Mouse (Mus musculus) hindbrain, embryonic 15.5 days (tissue): Measurements from ENCODE around the gene Atp2b2. TPM values are rescaled to one million over a fixed set of nuclear protein-coding genes. Genes with fewer than 3 reads are reported as not detected.

Experiments used
- ATAC-seq: fragments of 200-750 bp; cut with Nextera tagmentation; 2 replicates; pipeline ENCODE4 v1.8.0; 2017; ENCODE audit warnings: low read depth, moderate number of reproducible peaks, moderate TSS enrichment; ENCODE audit not compliant: low FRiP score
- H3K27ac ChIP-seq: fragments of 300-500 bp; sonication (generic); replicated peaks from 2 replicates; pipeline ENCODE4 v1.5.1; 2015; ENCODE audit warnings: mild to moderate bottlenecking, inconsistent platforms
- H3K27me3 ChIP-seq: fragments of 300-500 bp; sonication (generic); 2 replicates; pipeline ENCODE4 v1.6.1; 2015; ENCODE audit warnings: control low read depth, inconsistent platforms
- H3K36me3 ChIP-seq: fragments of 300-500 bp; sonication (generic); 2 replicates; pipeline ENCODE4 v1.6.1; 2015; ENCODE audit warnings: control low read depth, inconsistent platforms
- H3K4me1 ChIP-seq: fragments of 300-500 bp; sonication (generic); replicated peaks from 2 replicates; pipeline ENCODE4 v1.6.1; 2015; ENCODE audit warnings: control low read depth, inconsistent platforms
- H3K4me2 ChIP-seq: fragments of 300-500 bp; sonication (generic); 2 replicates; pipeline ENCODE4 v1.6.1; 2015; ENCODE audit warnings: moderate library complexity, mild to moderate bottlenecking, inconsistent platforms
- H3K4me3 ChIP-seq: fragments of 300-500 bp; sonication (generic); 2 replicates; pipeline ENCODE4 v1.5.1; 2015; ENCODE audit warnings: mild to moderate bottlenecking, inconsistent platforms
- H3K9ac ChIP-seq: fragments of 300-500 bp; sonication (generic); 2 replicates; pipeline ENCODE4 v1.6.1; 2015; ENCODE audit warnings: inconsistent platforms
- H3K9me3 ChIP-seq: fragments of 300-500 bp; sonication (generic); 2 replicates; pipeline ENCODE4 v1.6.1; 2016; ENCODE audit warnings: control low read depth, inconsistent platforms
- WGBS: fragments of 180-500 bp; shearing (Covaris S2); methylation state at CpG from one replicate; pipeline ENCODE4 v1.1.7; 2015; 5-methylcytosine and 5-hydroxymethylcytosine counted together
- polyA plus RNA-seq: library from polyadenylated mRNA; unstranded; fragments of >200 nt; fragmentation: Nextera tagmentation; extraction: Ambion mirVana; gene quantifications from 2 replicates; pipeline ENCODE4 v1.2.1, GENCODE M21; 2015

Gene Atp2b2
- polyA plus RNA-seq, 1 experiment from 2014 or later, result 33.9 TPM

DNA sequence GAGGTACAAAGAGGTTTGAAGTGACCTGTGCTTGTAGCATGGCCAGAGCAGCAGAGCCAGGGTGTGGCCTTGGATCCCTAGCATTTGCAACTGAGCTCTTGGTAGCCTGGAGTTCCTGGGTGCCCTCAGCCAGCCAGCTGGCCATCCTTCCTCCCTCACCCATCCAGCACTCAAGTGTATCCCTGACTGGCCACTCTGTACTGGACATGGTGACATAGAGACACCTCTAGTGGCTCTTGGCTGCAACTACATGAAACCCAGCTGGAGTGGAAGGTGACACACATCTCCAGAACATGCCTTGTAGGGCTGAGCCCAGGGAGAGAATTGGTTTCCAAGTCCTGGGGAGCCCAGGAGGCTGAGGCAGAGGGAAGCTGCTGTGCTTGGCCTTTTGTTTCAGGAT lies 134.3 kb downstream of the Atp2b2 start:
- H3K27me3 ChIP-seq, result no peaks in the 10 kb centered on the region
- H3K4me1 ChIP-seq, result no peaks in the 10 kb centered on the region
- H3K27ac ChIP-seq, result no peak overlapping the region
- ATAC-seq, result no peak
- no peak overlapping the region for H3K9ac ChIP-seq
- no peaks in the 10 kb centered on the region for H3K9me3 ChIP-seq
- H3K4me2 ChIP-seq, result no peak overlapping the region
- H3K36me3 ChIP-seq, result no peaks in the 10 kb centered on the region
- H3K4me3 ChIP-seq, result no peak overlapping the region

GRCm38 (mm10) chr6:113904406-113904805 lies 138.0 kb downstream of the Atp2b2 start:
- Histone ChIP-seq H3K36me3 (no peaks in the 10 kb centered on the region), H3K4me2 (no peak overlapping the region), H3K9me3 (no peaks in the 10 kb centered on the region), H3K27me3 (no peaks in the 10 kb centered on the region), H3K4me1 (no peaks in the 10 kb centered on the region), H3K9ac (no peak overlapping the region), H3K4me3 (no peak overlapping the region), H3K27ac (no peak overlapping the region)
- WGBS, result 34% methylated on average over 5 of the region's 5 CpGs
- ATAC-seq, result no peak

- Histone ChIP-seq H3K4me1 (peaks cover 8% of the 10 kb centered on the region), H3K9me3 (no peaks in the 10 kb centered on the region), H3K4me2 (no peak overlapping the region), H3K4me3 (no peak overlapping the region), H3K27ac (no peak overlapping the region), H3K27me3 (no peaks in the 10 kb centered on the region), H3K36me3 (no peaks in the 10 kb centered on the region), H3K9ac (no peak overlapping the region)
- WGBS, result 94% methylated on average over 4 of the region's 4 CpGs
- no peak for ATAC-seq
Observed at GRCm38 (mm10) chr6:113896023-113896422, 146.4 kb downstream of the Atp2b2 start.

- Histone ChIP-seq H3K9ac (no peak overlapping the region), H3K4me1 (peaks cover 22% of the 10 kb centered on the region), H3K9me3 (no peaks in the 10 kb centered on the region), H3K36me3 (no peaks in the 10 kb centered on the region), H3K27me3 (no peaks in the 10 kb centered on the region), H3K4me3 (no peak overlapping the region), H3K4me2 (no peak overlapping the region), H3K27ac (no peak overlapping the region)
- WGBS, result 91% methylated on average over 3 of the region's 3 CpGs
- ATAC-seq, result no peak
Observed at GRCm38 (mm10) chr6:113894008-113894407, 148.4 kb downstream of the Atp2b2 start.

GRCm38 (mm10) chr6:113892091-113892674 lies 150.2 kb downstream of the Atp2b2 start:
- H3K4me1 ChIP-seq, result peaks cover 34% of the 10 kb centered on the region
- peak overlapping the region; percentile 77; the same call in 1 of the 2 replicates for H3K9ac ChIP-seq
- no peaks in the 10 kb centered on the region for H3K36me3 ChIP-seq
- ATAC-seq, result peak; percentile 2; the same call in 1 of the 2 replicates
- H3K4me3 ChIP-seq, result peak overlapping the region; percentile 63
- 47% methylated on average over 13 of the region's 13 CpGs for WGBS
- no peaks in the 10 kb centered on the region for H3K27me3 ChIP-seq
- no peaks in the 10 kb centered on the region for H3K9me3 ChIP-seq
- H3K27ac ChIP-seq, result peak overlapping the region; percentile 88
- H3K4me2 ChIP-seq, result peak overlapping the region; percentile 82

- H3K4me1 ChIP-seq, result peaks cover 36% of the 10 kb centered on the region
- H3K9me3 ChIP-seq, result no peaks in the 10 kb centered on the region
- H3K36me3 ChIP-seq, result no peaks in the 10 kb centered on the region
- ATAC-seq, result peak; percentile 79
- peak overlapping the region; percentile 77 for H3K9ac ChIP-seq
- H3K4me2 ChIP-seq, result peak overlapping the region; percentile 82
- WGBS, result under 1% methylated on average over 38 of the region's 49 CpGs
- no peaks in the 10 kb centered on the region for H3K27me3 ChIP-seq
- peak overlapping the region; percentile 88 for H3K27ac ChIP-seq
- peak overlapping the region; percentile 63 for H3K4me3 ChIP-seq
Observed at GRCm38 (mm10) chr6:113891225-113891967, 151.0 kb downstream of the Atp2b2 start.

GRCm38 (mm10) chr6:113890858-113891213 lies 151.6 kb downstream of the Atp2b2 start:
- H3K9me3 ChIP-seq, result no peaks in the 10 kb centered on the region

GRCm38 (mm10) chr6:113890023-113890857 lies 152.2 kb downstream of the Atp2b2 start:
- Histone ChIP-seq H3K4me1 (peaks cover 36% of the 10 kb centered on the region), H3K36me3 (no peaks in the 10 kb centered on the region), H3K4me2 (peak overlapping the region; percentile 82), H3K9ac (peak overlapping the region; percentile 77), H3K9me3 (no peaks in the 10 kb centered on the region), H3K4me3 (peak overlapping the region; percentile 63), H3K27ac (peak overlapping the region; percentile 88), H3K27me3 (no peaks in the 10 kb centered on the region)
- peak; percentile 33; the same call in 1 of the 2 replicates for ATAC-seq
- 7% methylated on average over 16 of the region's 16 CpGs for WGBS

More at GRCm38 (mm10) chr6:113890858-113891213, 151.6 kb downstream of the Atp2b2 start:
- Histone ChIP-seq H3K27me3 (no peaks in the 10 kb centered on the region), H3K27ac (peak overlapping the region; percentile 88), H3K36me3 (no peaks in the 10 kb centered on the region), H3K4me1 (peaks cover 36% of the 10 kb centered on the region), H3K4me3 (peak overlapping the region; percentile 63), H3K9ac (peak overlapping the region; percentile 77), H3K4me2 (peak overlapping the region; percentile 82)
- WGBS, result 0% methylated on average over 9 of the region's 10 CpGs
- peak; percentile 46 for ATAC-seq

- no peak for ATAC-seq
- Histone ChIP-seq H3K36me3 (no peaks in the 10 kb centered on the region), H3K27me3 (no peaks in the 10 kb centered on the region), H3K4me2 (peak overlapping the region; percentile 82), H3K9me3 (no peaks in the 10 kb centered on the region), H3K9ac (peak overlapping the region; percentile 77), H3K27ac (0 out of 2 replicates have a peak overlapping the region, but pooled peaks have one; percentile 88), H3K4me3 (peak overlapping the region; percentile 63), H3K4me1 (peaks cover 36% of the 10 kb centered on the region)
- 54% methylated on average over 3 of the region's 3 CpGs for WGBS
Observed at GRCm38 (mm10) chr6:113889180-113889579, 153.2 kb downstream of the Atp2b2 start.

DNA sequence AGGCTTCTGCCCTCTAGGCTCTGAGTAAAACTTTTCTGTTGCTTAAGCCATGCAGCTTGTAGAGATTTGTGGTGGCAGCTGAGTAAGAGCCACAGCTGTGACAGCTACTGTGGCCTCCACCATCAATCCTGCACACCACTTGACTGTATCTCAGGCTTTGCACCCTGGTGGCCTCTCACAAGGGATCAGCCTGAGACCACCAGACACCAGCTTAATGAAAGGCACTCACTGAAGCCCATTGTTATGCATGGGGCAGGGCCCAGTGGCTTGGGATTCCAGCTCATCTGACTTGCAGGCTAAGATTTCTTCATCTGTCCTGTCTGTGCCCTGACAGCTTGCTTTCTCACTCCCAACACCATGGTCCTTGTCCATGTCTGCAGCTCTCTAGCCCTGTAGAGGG lies 155.5 kb downstream of the Atp2b2 start:
- Histone ChIP-seq H3K4me1 (peaks cover 45% of the 10 kb centered on the region), H3K27me3 (no peaks in the 10 kb centered on the region), H3K4me2 (no peak overlapping the region), H3K36me3 (no peaks in the 10 kb centered on the region), H3K9ac (no peak overlapping the region), H3K27ac (no peak overlapping the region), H3K4me3 (no peak overlapping the region), H3K9me3 (no peaks in the 10 kb centered on the region)
- ATAC-seq, result no peak

DNA sequence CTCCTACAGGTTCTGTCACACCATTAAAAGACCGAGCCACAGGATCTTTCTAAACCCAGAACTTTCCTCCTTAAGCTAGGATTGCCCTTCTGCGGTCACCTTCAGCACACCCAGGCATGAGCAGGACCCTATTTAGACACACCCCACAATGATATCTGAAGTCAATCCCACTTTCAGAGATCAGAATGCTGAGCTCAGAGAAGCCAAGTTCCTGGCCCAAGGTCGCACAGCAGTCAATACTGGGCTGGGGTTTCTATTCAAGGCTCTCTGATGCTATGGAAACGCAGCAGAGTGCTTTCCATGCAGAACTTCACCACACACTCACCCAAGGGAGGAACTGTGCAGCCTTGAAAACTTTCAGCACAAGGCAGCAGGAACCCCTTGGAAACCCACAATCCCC lies 157.6 kb downstream of the Atp2b2 start:
- H3K9ac ChIP-seq, result no peak overlapping the region
- H3K4me1 ChIP-seq, result peaks cover 35% of the 10 kb centered on the region
- 67% methylated on average over 4 of the region's 4 CpGs for WGBS
- H3K9me3 ChIP-seq, result no peaks in the 10 kb centered on the region
- no peak overlapping the region for H3K4me3 ChIP-seq
- H3K36me3 ChIP-seq, result no peaks in the 10 kb centered on the region
- H3K4me2 ChIP-seq, result no peak overlapping the region
- no peak for ATAC-seq
- H3K27ac ChIP-seq, result no peak overlapping the region
- no peaks in the 10 kb centered on the region for H3K27me3 ChIP-seq

DNA sequence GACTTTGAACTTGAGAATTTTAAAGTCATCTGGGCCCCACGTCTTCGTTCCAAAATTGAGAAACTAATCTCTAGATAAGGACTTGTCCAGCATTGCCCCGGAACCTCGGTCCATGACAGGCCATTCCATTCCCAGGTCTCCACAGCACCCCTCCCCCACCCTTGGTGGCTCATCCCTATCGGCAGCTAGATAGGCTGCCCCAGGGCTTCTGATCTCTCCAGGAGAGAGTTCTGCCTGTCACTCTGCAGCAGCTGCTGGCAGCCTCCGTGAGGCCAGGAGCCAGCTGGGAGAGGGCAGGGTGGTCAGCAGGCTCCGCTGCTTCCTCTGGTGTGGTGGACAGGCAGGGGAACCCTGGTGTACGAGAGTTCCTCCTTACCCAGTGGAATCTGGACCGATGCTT lies 159.2 kb downstream of the Atp2b2 start:
- ATAC-seq, result no peak
- H3K4me2 ChIP-seq, result no peak overlapping the region
- H3K9me3 ChIP-seq, result no peaks in the 10 kb centered on the region
- no peak overlapping the region for H3K9ac ChIP-seq
- no peaks in the 10 kb centered on the region for H3K36me3 ChIP-seq
- H3K27me3 ChIP-seq, result no peaks in the 10 kb centered on the region
- peaks cover 22% of the 10 kb centered on the region for H3K4me1 ChIP-seq
- 51% methylated on average over 9 of the region's 9 CpGs for WGBS
- H3K27ac ChIP-seq, result no peak overlapping the region
- no peak overlapping the region for H3K4me3 ChIP-seq
